Mouse (Mus musculus) liver, adult (tissue): ENCODE data around the gene Fosb.

Experiments
- GATA4 ChIP-seq: IDR thresholded peaks from 2 replicates; pipeline ENCODE4 v1.6.1; 2014; ENCODE audit warnings: mild to moderate bottlenecking, low read length; ENCODE audit not compliant: insufficient replicate concordance

Gene Fosb

DNA sequence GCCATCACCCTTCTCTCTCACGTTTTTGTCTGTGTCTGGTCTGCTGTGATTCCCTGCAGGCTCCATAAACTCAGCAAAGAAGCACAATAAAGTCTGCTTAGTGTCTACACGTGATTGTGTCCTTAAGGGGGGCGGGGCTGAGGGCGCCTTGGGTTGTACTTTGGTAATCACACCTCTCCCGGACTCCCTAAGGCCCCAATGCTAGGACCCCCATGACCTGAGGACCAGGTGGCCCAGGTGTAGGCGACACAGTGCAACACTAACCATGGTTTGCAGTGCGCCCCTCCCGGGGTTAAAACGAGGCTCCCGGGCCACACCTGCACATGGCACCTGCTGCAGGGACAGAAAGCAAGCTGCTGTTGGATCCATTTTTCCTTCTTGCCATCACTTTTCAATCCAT lies 31.4 kb upstream of the Fosb start:
- no peak for TF ChIP-seq GATA4

DNA sequence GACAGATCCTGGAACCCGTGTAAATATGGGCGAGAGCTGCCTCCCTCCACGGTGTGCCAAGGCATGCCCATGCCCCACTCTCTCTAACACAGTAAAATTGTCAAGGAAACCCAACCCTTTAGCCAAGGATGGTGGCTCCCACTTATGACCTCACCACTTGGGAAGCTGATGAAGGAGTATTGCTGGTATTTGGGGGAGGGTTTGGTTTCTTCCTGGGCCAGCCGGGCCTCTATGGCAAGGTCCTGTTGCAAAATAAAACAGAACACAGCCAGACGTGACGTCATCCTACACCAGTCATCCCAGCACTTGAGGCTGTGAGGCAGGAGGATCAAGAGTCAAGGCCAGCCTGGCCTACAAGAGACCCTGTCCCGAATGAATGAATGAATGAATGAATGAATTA lies 28.7 kb upstream of the Fosb start:
- TF ChIP-seq GATA4, result no peak

DNA sequence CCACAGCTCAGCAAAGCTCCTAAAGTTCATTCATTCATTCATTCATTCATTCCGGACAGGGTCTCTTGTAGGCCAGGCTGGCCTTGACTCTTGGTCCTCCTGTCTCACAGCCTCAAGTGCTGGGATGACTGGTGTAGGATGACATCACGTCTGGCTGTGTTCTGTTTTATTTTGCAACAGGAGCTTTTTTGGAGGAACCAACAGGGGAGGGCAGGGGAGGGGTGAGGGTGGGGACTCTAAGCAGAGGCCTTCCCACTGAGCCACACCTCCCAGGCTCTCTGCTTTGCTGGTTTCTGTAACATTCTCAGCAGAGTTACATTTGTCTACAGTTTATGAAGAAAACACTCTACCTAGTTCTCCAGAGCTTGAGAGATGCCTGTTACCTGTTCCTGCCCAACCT lies 28.2 kb upstream of the Fosb start:
- TF ChIP-seq GATA4, result no peak

DNA sequence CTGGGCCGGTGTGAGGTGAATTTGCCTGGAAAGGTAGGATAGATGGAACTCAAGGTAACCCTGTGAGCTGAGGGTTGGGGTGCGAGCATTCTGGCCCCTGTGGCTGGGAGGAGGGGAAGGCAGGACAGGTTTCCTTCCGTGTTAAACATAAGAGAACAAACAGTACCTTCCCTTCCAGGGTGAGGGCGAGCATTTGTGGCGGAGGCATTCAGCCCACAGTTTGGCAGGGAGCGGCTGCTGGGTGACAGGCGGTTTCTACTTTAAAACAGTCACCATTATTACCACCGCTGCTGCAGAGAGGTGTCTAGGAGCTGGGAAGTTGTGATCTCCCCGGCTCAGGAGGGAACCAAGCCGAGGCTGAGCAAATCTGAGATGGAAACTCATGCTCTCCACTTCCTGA lies 27.3 kb upstream of the Fosb start:
- no peak for TF ChIP-seq GATA4

DNA sequence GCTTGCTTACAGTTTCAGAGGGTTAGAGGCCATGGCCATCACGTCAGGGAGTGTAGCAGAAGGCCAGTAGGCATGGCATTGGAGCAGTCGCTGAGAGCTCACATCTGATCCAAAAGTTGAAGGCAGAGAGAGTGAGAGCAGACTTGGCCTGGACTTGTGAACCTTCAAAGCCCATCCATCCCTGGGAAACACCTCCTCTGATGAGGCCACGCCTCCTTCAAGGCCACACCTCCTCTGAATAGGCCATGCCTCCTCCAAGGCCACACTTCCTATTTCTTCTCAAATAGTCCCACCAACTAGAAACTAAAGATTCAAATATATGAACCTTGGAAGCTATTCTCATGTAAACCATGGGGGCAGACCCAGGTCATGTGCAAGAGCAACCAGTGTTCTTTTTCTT lies 25.7 kb upstream of the Fosb start:
- TF ChIP-seq GATA4, result no peak

DNA sequence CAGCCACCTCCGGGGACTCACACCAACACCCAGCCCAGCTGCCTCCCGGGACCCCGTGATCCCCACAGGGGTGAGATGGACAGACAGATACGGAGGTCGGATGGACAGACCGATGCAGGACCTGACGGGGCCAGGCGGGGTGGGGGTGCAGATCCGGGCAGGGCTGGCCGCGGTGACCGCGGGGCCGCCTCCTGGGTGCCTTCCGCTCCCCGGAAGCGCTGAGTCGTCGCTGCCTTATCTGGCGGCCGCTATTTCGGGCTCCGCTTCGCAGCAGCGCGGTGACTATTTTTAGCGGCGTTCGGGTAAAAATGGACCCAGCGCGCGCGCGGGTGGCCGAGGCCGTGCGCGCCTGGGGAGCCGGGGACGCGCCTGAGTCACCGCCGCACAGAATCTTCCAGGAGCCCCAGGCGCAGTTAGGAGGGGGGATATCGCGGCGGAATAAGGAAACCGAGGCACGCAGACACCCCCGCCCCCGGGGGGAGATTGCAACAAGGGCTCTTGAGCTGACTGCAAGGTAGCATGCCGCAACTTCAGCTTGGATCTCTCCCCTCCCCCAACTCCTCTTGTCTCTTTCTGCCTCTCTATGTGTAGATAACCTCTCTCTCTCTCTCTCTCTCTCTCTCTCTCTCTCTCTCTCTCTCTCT lies 23.0 kb upstream of the Fosb start:
- TF ChIP-seq GATA4, result peak; percentile 92; the same call in 1 of the 2 replicates

DNA sequence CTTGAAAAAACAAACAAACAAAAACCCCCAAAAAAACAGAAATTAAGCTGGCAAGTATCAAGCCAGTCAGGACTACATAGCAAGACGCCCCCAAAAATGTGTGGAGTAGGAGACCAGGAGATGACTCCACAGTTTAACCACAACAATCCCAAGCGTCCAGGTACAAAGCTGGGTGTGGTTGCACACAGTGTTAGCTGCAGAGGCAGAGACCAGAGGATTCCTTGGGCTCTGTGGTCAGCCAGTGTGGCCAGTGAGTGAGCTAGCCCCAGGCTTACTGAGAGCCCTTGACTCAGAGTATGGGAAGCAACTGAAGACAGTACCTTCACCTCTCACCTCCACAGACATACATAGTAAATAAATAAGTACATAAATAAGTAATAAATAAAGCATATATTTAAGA lies 22.1 kb upstream of the Fosb start:
- no peak for TF ChIP-seq GATA4

DNA sequence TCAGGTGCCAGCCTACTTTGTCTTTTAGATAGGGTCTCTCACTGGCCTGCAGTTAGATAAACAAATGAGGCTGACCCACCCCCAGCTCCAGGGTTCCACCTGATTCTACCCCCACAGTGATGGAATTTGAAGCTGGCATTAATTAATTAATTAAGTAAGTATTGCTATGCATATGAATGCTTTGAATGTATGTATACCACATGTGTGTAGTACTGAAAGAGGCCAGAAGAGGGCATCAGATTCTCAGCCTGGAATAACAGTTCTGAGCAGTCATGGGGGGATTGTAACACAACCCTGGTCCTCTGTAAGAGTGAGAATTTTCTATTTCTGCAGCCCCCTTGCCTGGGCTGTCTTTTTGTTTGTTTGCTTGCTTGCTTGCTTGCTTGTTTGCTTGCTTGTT lies 18.6 kb upstream of the Fosb start:
- no peak for TF ChIP-seq GATA4

DNA sequence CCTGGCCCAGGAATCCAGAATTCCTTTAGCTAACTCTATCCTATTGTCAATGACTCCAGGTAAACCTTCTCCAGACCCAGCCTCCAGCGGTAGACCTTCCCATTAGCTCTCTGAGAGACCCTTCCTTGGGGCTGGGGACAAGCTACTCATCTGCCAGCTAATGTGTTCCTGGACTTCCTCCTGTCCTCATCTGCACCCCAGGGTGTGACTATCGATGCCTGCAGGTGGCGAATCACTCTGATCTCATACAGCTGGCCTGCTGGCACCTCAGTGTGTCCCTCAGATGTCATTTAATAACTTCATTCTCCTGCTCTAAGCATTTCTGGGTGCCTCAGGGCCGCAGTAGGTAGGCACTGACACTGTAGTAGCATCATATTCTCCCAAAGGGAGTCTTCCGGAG lies 17.9 kb upstream of the Fosb start:
- TF ChIP-seq GATA4, result no peak

DNA sequence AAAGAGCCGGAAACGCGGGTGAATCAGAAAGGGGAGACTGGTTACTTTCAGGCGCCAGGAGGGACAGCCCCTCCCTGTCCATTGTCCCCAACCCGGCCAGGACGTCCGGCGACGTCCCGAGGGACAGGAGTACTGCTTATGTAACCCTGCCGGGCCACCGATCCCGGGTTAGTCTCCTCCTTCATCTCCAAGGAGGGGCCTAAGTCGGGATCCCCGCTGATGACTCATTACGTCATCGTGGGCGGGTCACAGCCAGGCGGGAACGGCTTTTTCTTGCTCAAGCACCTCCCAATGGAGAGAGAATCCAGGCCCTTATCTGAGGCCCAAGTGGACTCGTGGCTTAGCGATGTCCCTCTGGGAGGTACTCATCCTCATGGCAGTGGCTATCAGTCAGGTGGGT lies 17.3 kb upstream of the Fosb start:
- TF ChIP-seq GATA4, result peak; percentile 26; the same call in 1 of the 2 replicates

DNA sequence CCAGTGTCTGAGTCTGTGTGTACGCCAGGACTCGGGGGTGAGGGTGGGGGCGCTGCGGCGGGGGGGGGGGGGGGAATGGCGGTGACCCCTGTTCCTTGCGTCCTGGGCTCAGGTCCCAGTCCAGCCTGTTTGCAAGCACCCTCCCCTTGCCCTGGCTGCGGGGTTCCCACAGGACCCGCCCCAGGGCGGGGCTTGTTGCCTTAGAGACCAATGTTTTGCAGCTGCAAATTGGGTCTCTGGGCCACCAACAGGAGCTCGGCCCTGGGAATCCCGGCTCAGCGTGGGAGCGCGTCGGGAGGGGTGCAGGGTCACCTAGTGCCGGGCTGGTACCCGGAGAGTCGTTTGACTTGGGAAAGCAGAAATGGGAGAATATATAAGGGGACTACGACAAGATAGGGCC lies 16.5 kb upstream of the Fosb start:
- TF ChIP-seq GATA4, result no peak

DNA sequence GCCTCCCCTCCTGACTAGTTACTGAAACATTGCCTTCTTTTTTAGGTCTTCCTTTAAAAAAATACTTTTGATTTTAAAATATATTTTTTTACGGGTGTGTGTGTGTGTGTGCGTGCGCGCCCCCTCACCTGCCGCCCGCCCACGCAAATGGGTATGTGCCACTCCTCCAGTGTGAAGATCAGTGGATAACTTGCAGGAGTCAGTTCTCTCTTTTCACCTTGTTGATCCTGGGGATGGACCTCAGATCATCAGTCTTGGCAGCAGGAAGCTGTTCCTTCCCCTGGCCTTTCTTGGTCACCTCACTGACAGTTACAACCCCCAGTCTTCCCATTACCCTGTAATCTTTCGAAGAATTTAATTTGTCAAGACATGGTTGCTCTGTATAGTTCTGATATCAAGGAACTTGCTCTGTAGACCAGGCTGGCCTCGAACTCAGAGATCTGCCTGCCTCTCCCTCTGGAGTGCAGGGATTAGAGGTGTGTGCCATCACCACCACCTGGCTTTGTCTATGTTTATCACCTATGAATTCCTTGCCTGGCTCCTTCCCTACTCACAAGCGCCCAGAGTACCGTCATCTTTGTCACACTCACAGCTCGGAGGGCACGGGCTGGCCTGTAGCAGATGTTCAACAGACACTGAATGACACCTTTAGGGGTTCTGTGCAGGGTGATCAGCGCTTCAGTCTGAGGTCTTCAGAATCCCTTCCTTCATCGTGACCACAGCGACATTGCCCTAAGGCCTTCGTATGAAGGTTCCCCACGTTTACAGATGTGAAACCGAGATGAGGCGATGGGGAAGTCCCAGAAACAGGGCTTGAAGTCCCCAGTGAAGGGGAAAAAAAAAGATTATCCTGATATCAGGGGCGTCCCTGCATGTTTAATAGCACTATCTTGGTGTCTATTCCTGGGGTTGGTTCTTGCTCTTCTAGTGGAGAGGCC lies 15.7 kb upstream of the Fosb start:
- no peak for TF ChIP-seq GATA4

DNA sequence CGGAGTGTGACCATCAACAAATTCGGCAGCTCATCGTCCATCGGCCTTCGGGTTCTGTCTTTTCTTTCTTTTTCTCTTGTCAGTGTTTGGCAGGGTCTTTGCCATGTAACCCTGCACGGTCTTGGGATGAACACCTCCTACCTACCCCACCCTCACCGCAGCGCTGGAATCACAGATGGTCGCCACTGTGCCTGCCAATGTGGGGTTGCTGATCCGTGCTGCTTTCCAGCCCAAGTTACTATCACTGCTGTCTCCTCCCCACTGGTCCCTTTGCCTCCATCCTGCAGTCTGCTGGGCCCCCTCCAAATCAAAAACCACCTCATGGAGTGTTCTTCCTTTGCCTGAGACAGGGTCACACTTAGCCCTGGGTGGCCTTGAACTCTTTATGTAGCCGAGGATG lies 14.4 kb upstream of the Fosb start:
- TF ChIP-seq GATA4, result no peak

DNA sequence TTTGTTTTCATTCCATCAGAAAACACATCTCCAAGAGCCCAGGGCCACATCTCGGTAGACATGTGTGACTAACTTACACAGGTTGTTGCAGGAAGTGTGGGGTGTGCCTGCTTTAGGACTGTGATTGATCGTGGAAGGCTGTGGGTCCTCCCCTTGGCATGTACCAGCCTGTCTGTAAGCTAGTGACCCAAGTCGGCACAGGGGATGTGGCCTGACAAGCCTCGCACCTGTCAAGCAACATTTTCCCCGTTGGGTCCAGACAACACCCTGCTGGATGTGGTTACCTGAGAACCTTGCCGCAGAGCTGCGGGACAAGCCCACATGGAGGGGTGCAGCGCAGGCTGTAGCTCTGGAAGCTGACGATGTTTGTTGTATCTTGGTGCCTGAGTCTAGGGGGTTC lies 12.6 kb upstream of the Fosb start:
- no peak for TF ChIP-seq GATA4

DNA sequence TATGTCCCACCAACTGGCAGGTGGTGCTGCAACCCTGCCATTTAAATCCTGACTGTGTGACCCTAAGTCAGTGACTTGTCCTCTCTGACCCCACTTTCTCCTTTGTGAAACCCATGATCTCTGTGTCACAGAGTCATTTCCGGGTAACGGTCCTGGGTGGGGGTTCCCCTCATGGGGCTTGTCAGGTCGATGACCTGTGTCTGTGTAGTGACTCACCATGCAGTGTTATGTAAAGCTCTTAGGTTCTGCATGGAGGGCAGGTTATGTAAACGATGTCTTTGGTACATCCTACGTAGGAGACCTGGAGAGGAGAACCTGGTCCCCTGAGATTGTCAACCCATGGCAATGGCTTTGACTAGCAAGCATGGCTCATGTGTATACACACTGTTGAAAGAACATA lies 11.6 kb upstream of the Fosb start:
- no peak for TF ChIP-seq GATA4

DNA sequence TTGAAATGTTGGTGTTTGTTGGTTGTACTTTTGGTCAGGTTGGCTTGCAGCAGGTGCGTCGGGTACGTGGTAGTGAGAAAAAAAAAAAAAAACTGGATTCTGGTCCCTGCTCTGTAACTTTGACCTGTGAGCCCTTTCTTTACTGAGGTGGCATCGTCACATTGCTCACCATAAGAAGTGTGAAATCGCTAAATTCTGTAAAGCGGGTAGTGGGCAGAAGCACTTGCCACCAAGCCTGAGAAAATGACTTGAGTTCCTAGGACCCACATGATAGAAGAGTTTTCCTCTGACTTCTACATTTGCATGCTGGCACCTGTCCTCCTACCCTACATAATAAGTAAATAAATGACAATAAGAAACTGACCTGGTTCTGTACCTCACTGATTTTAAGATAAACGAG lies 10.8 kb upstream of the Fosb start:
- TF ChIP-seq GATA4, result no peak
